ENCODE assay signal across 8 mouse cellular contexts in the genomic region with DNA sequence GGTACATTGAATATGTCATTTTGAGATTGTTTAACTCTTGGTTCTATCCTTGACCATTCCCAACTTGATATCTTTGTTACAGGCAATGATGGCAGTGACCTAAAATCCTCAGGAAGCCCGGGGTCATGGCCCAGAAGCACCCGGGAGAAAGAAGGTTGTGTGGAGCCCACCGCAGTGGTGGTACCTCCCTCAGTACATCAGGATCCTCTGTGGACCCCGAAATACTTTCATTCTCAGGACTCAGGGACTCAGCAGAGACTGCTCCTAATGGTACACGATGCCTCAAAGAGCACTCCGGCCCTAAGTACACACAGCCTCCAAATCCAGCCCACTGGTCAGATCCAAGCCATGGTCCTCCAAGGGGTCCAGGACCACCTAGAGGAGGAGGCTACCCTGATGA. TPM values are rescaled to one million over a fixed set of nuclear protein-coding genes. Genes with fewer than 3 reads are reported as not detected.
DNase-seq lines count a peak whose midpoint lies in the region; ATAC-seq and TF ChIP-seq lines count a peak whose summit lies in the region.

No protein-coding gene starts in this region.

- H3K36me3 ChIP-seq in kidney, postnatal 0 days (ENCODE audit: insufficient read depth, low read length), result peaks cover 6% of the 10 kb centered on the region; the same call in 1 of the 2 replicates
- H3K36me3 ChIP-seq in embryonic facial prominence, embryonic 10.5 days (replicated peaks), result peaks cover 54% of the 10 kb centered on the region
- no peaks in the 10 kb centered on the region for H3K36me3 ChIP-seq in hindbrain, embryonic 15.5 days
- H3K36me3 ChIP-seq in myocyte (ENCODE audit: control insufficient read depth, insufficient read depth), result peaks cover 7% of the 10 kb centered on the region

- DNase-seq in kidney, postnatal 0 days (ENCODE audit: low spot score), result no peak
- DNase-seq in kidney, postnatal 25 days, result no peak
- no peak for DNase-seq in embryonic facial prominence, embryonic 10.5 days (ENCODE audit: low spot score)
- DNase-seq in yolk sac, embryonic 10.5 days (ENCODE audit: low spot score), result no peak
- DNase-seq in gastrocnemius, postnatal 36 days, result no peak
- no peak for DNase-seq in embryo, embryonic 11 days

- peak overlapping the region; percentile 74 for H3K4me3 ChIP-seq in kidney, postnatal 0 days (replicated peaks; ENCODE audit: low read depth, low read length)
- H3K4me3 ChIP-seq in embryonic facial prominence, embryonic 10.5 days, result peak overlapping the region; percentile 72
- H3K4me3 ChIP-seq in hindbrain, embryonic 15.5 days, result peak overlapping the region; percentile 54
- peak overlapping the region; percentile 99 for H3K4me3 ChIP-seq in myocyte

- no peaks in the 10 kb centered on the region for H3K9me3 ChIP-seq in kidney, postnatal 0 days (replicated peaks; ENCODE audit: low read length)
- no peaks in the 10 kb centered on the region for H3K9me3 ChIP-seq in embryonic facial prominence, embryonic 10.5 days
- no peaks in the 10 kb centered on the region for H3K9me3 ChIP-seq in hindbrain, embryonic 15.5 days

- no peak for ATAC-seq in kidney, postnatal 0 days (replicated peaks; ENCODE audit: low FRiP score, low read depth)
- no peak for ATAC-seq in hindbrain, embryonic 15.5 days (ENCODE audit: low FRiP score, low read depth)

- TF ChIP-seq CTCF in kidney, postnatal 0 days (IDR thresholded peaks at IDR 0.05; ENCODE audit: low read depth), result no peak

- TF ChIP-seq POLR2A in myocyte (IDR thresholded peaks at IDR 0.05; ENCODE audit: insufficient read length, low read depth), result no peak

- peak overlapping the region; percentile 72 for H3K4me2 ChIP-seq in kidney, postnatal 0 days (ENCODE audit: low read length)
- peak overlapping the region; percentile 79 for H3K4me2 ChIP-seq in hindbrain, embryonic 15.5 days
- peak overlapping the region; percentile 97 for H3K4me2 ChIP-seq in myocyte (ENCODE audit: low read depth)

- H3K27ac ChIP-seq in kidney, postnatal 0 days, result no peak overlapping the region
- peak overlapping the region; percentile 91 for H3K27ac ChIP-seq in embryonic facial prominence, embryonic 10.5 days (replicated peaks)
- peak overlapping the region; percentile 91 for H3K27ac ChIP-seq in hindbrain, embryonic 15.5 days (replicated peaks)

- intact Hi-C loops in gastrocnemius, postnatal 36 days (cut with DNase I), result no loop called here

- H3K79me2 ChIP-seq in myocyte (ENCODE audit: control insufficient read depth, insufficient read depth), result peaks cover 65% of the 10 kb centered on the region

- peak overlapping the region; percentile 85 for H3K9ac ChIP-seq in kidney, postnatal 0 days (ENCODE audit: low read depth, low read length)
- H3K9ac ChIP-seq in hindbrain, embryonic 15.5 days, result peak overlapping the region; percentile 61

- peaks cover 33% of the 10 kb centered on the region for H3K4me1 ChIP-seq in kidney, postnatal 0 days (replicated peaks; ENCODE audit: insufficient read depth, low read length)
- H3K4me1 ChIP-seq in embryonic facial prominence, embryonic 10.5 days, result peaks cover 59% of the 10 kb centered on the region
- H3K4me1 ChIP-seq in hindbrain, embryonic 15.5 days (replicated peaks), result peaks cover 67% of the 10 kb centered on the region

- WGBS in kidney, postnatal 0 days, result 41% methylated on average over 6 of the region's 6 CpGs
- WGBS in embryonic facial prominence, embryonic 10.5 days, result 69% methylated on average over 6 of the region's 6 CpGs
- 51% methylated on average over 6 of the region's 6 CpGs for WGBS in hindbrain, embryonic 15.5 days

- peak overlapping the region; percentile 52 for H3ac ChIP-seq in myocyte (ENCODE audit: control insufficient read depth, insufficient read length)

- no peaks in the 10 kb centered on the region for H3K27me3 ChIP-seq in kidney, postnatal 0 days (ENCODE audit: insufficient read depth, low read length)
- no peaks in the 10 kb centered on the region for H3K27me3 ChIP-seq in embryonic facial prominence, embryonic 10.5 days (replicated peaks; ENCODE audit: low read depth, poor library complexity, severe bottlenecking)
- no peaks in the 10 kb centered on the region for H3K27me3 ChIP-seq in hindbrain, embryonic 15.5 days
- no peaks in the 10 kb centered on the region for H3K27me3 ChIP-seq in myocyte (ENCODE audit: control insufficient read depth, insufficient read depth, insufficient read length)

TF ChIP-seq in myocyte, 11 proteins besides CTCF, POLR2A, EP300 and RAD21:
- no peak for TF ChIP-seq MYOD1 (IDR thresholded peaks at IDR 0.05; ENCODE audit: control insufficient read depth in 1 of 3, insufficient read length in 2 of 3, low read depth in 2 of 3)
- TF ChIP-seq MYOG (IDR thresholded peaks at IDR 0.05; ENCODE audit: control insufficient read depth in 1 of 3, insufficient read depth in 1 of 3, insufficient read length in 2 of 3, low read depth in 2 of 3), result no peak
- TF ChIP-seq REST (IDR thresholded peaks at IDR 0.05; ENCODE audit: insufficient read depth, insufficient read length), result no peak
- TF ChIP-seq SRF (IDR thresholded peaks at IDR 0.05; ENCODE audit: control insufficient read depth, insufficient read length, low read depth), result no peak
- no peak for TF ChIP-seq USF1 (IDR thresholded peaks at IDR 0.05; ENCODE audit: low read depth)
- no peak for TF ChIP-seq MAX (IDR thresholded peaks at IDR 0.05; ENCODE audit: low read depth)
- no peak for TF ChIP-seq E2F4 (IDR thresholded peaks at IDR 0.05; ENCODE audit: insufficient read depth)
- no peak for TF ChIP-seq TCF12 (IDR thresholded peaks at IDR 0.05; ENCODE audit: insufficient read depth, poor library complexity, severe bottlenecking)
- TF ChIP-seq POLR2AphosphoS2 (IDR thresholded peaks at IDR 0.05; ENCODE audit: insufficient read length, low read depth), result no peak
- no peak for TF ChIP-seq TCF3 (IDR thresholded peaks at IDR 0.05; ENCODE audit: insufficient read length, low read depth)
- TF ChIP-seq CEBPB (IDR thresholded peaks at IDR 0.05; ENCODE audit: insufficient read depth, poor library complexity, severe bottlenecking), result no peak
TF ChIP-seq in myocyte: peak in this region for 0.

RNA-seq across cellular contexts. Expression of a gene that starts 1.9 kb away (rescaled TPM):
- polyA plus RNA-seq in kidney, postnatal 0 days (2015; fragmentation: Nextera tagmentation; extraction: Ambion mirVana), result 11.7 and 13.2 TPM in 2 replicates
- 16.9 and 17.9 TPM in 2 replicates for polyA plus RNA-seq in embryonic facial prominence, embryonic 10.5 days (2016; fragmentation: Nextera tagmentation; extraction: Ambion mirVana)
- polyA plus RNA-seq in hindbrain, embryonic 15.5 days (2015; fragmentation: Nextera tagmentation; extraction: Ambion mirVana), result 17.0 and 19.9 TPM in 2 replicates
- 18.7 TPM for polyA plus RNA-seq in myocyte (2012; fragmentation: generic; extraction: Trizol)
- total RNA-seq in gastrocnemius, postnatal 36 days (2021), result 1 to 10 TPM; 2.9 to 3.2 TPM

RNA-seq across cellular contexts. Expression of a gene that starts 2.2 kb away (rescaled TPM):
- 46.2 and 48.5 TPM in 2 replicates for polyA plus RNA-seq in kidney, postnatal 0 days (2015; fragmentation: Nextera tagmentation; extraction: Ambion mirVana)
- 51.9 and 53.7 TPM in 2 replicates for polyA plus RNA-seq in embryonic facial prominence, embryonic 10.5 days (2016; fragmentation: Nextera tagmentation; extraction: Ambion mirVana)
- polyA plus RNA-seq in hindbrain, embryonic 15.5 days (2015; fragmentation: Nextera tagmentation; extraction: Ambion mirVana), result 50.5 and 51.9 TPM in 2 replicates
- 39.0 TPM for polyA plus RNA-seq in myocyte (2012; fragmentation: generic; extraction: Trizol)
- total RNA-seq in gastrocnemius, postnatal 36 days (2021), result 10 to 100 TPM; 19.1 to 20.0 TPM

RNA-seq across cellular contexts. Expression of a gene that starts 11.0 kb away (rescaled TPM):
- polyA plus RNA-seq in kidney, postnatal 0 days (2015; fragmentation: Nextera tagmentation; extraction: Ambion mirVana), result 164 and 175 TPM in 2 replicates
- 259 and 263 TPM in 2 replicates for polyA plus RNA-seq in embryonic facial prominence, embryonic 10.5 days (2016; fragmentation: Nextera tagmentation; extraction: Ambion mirVana)
- polyA plus RNA-seq in hindbrain, embryonic 15.5 days (2015; fragmentation: Nextera tagmentation; extraction: Ambion mirVana), result 146 and 151 TPM in 2 replicates
- polyA plus RNA-seq in myocyte (2012; fragmentation: generic; extraction: Trizol), result 40.8 TPM
- total RNA-seq in gastrocnemius, postnatal 36 days (2021), result 10 to 100 TPM; 25.2 to 27.2 TPM

RNA-seq across cellular contexts. Expression of a gene that starts 15.4 kb away (rescaled TPM):
- 87.2 and 87.5 TPM in 2 replicates for polyA plus RNA-seq in kidney, postnatal 0 days (2015; fragmentation: Nextera tagmentation; extraction: Ambion mirVana)
- polyA plus RNA-seq in embryonic facial prominence, embryonic 10.5 days (2016; fragmentation: Nextera tagmentation; extraction: Ambion mirVana), result 63.7 and 66.4 TPM in 2 replicates
- polyA plus RNA-seq in hindbrain, embryonic 15.5 days (2015; fragmentation: Nextera tagmentation; extraction: Ambion mirVana), result 28.1 and 28.8 TPM in 2 replicates
- 19.2 TPM for polyA plus RNA-seq in myocyte (2012; fragmentation: generic; extraction: Trizol)
- total RNA-seq in gastrocnemius, postnatal 36 days (2021), result 1 to 10 TPM; 3.4 to 3.5 TPM

RNA-seq across cellular contexts. Expression of a gene that starts 15.4 kb away (rescaled TPM):
- 0.55 and 0.64 TPM in 2 replicates for polyA plus RNA-seq in kidney, postnatal 0 days (2015; fragmentation: Nextera tagmentation; extraction: Ambion mirVana)
- 0.26 and 0.30 TPM in 2 replicates for polyA plus RNA-seq in embryonic facial prominence, embryonic 10.5 days (2016; fragmentation: Nextera tagmentation; extraction: Ambion mirVana)
- 0.73 and 0.98 TPM in 2 replicates for polyA plus RNA-seq in hindbrain, embryonic 15.5 days (2015; fragmentation: Nextera tagmentation; extraction: Ambion mirVana)
- 12.1 TPM for polyA plus RNA-seq in myocyte (2012; fragmentation: generic; extraction: Trizol)
- total RNA-seq in gastrocnemius, postnatal 36 days (2021), result 1 to 10 TPM in 1 of 2 experiments, under 1 TPM in 1; 0.92 to 2.6 TPM
